Mouse (Mus musculus): ENCODE data around the gene Uck2. TPM values are rescaled to one million over a fixed set of nuclear protein-coding genes. Genes with fewer than 3 reads are reported as not detected.

The Uck2 gene
- total RNA-seq, 2 experiments from 2014 or later: 57.8 to 76.8 TPM

DNA sequence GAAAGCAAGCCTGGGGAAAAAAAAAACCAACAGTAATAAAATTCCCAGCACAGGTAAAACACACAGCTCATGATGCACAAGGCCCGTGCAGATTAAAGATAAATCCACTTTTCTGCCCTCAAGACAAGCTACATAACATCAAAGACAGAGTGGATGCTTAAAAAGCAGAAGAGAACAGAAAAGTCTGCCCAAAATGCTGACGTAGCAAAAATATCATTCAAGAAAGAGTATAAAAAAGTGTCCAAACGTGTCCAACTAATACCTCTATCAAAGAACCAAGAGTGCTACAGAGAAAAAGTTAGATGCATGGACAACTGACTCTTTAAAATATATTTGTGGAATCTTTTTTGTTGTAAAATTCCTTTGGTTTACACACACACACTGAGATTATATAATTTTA, 69.7 kb downstream of the Uck2 start:
- no peak for DNase-seq (ENCODE audit: low spot score in 2 of 2)

DNA sequence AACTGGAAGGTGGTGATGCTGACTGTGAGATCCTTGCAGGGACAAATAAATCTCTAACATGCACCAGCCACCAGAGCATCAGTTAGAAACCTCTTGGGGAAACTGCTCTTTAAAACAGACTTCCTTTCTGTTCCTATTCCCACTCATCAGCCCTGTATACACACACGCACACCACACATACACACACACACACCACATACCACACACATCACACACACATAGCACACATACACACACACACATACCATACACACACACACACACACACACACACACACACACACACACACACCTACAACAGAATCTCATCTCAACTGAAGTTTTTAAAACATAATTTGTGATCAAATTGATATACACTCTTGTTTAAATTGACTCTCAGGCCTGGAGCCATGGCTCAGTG, 72.4 kb downstream of the Uck2 start:
- no peak for DNase-seq (ENCODE audit: low spot score in 2 of 2)

DNA sequence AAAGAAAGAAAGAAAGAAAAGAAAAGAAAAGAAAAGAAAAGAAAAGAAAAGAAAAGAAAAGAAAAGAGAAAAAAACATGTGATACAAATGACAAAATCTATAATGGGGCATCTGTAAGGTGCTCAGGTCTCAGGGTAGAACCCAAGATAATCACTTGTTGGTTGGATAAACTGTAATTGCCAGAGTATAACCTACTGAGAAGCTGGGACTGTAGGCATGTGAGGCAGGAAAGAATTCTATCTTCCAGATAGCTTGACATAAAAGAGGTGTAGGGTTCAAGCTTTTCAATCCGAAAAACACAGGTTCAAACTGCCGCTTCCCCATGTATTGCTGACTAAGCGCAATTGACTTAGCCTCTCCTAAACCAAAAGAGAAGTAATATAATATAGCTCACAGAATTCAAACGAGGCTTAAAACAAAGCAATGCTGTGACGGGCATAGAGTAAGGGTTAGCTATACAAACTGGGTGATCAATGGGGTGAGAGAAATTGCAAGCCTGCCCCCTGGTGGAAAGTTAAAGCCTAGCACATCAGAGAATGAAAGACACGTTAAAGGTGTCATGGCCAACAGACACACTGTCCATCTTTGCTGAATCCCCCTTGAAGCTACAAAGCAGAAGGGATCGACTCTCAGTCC, 73.0 kb downstream of the Uck2 start:
- DNase-seq (ENCODE audit: low spot score in 2 of 2): peak; percentile 52 to 67

DNA sequence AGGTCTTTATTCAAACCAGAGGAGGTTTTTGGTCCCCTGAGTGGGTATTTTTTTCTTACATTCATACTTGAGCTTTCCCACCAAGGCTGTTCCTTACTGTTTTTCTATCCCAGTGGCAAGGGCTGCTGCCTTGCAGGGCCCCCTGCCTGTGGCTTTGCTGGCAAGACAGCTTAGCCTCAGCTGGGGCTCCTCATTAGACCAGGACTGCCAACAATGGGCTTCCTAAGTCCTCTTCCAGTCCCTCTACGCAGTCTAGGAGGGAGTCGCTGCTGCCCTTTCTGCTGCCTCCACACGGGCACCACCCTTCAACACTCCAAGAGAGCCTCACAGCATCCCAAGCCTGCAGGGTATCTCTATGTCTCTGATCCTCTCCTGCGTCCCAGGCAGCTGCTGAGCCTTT, 76.3 kb downstream of the Uck2 start:
- no peak for DNase-seq (ENCODE audit: low spot score in 2 of 2)

DNA sequence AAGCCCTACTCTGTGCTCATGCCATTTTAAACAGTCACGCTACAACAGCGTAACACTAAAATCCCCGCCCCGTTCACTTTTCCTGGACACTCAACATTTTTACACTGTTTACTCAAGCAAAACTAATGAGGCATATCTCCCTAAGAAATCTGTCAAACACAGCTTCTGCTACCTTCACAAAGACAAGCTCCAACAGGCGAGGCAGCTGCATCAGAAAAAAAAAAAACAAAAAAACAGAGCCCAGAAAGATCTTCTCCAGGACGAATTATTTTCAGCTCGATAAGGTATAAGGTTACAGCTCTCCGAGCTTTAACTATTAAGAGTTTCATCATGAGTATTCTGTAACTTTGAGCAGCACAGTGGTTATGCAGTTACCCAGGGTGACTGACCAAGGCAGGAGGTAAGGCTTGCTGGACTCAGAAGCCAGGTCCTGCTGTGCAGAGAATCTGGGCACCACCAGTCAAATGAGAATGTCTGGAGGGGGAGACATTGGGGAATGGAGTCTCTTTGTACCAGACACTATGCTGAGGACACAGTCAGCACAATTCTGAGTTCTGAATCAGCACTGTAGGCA, 79.9 kb downstream of the Uck2 start:
- no peak for DNase-seq (ENCODE audit: low spot score in 2 of 2)

DNA sequence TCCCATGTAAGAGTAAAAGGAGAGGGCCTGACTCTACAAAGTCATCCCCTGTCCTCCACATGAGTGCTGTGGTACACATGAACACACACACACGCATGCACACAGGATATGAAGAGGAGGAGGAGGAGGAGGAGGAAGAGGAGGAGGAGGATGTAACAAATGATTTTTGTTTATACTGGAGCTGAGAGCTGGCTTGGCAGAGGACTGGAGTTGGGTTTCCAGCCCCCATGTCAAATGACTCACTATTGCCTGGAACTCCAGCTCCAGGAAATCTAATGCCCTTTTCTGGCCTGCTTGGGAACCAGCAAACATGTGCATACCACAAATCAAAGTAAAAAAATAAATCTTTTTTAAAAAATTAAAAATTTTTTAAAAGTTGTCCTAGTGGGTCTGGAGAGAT, 80.7 kb downstream of the Uck2 start:
- no peak for DNase-seq (ENCODE audit: low spot score in 2 of 2)

DNA sequence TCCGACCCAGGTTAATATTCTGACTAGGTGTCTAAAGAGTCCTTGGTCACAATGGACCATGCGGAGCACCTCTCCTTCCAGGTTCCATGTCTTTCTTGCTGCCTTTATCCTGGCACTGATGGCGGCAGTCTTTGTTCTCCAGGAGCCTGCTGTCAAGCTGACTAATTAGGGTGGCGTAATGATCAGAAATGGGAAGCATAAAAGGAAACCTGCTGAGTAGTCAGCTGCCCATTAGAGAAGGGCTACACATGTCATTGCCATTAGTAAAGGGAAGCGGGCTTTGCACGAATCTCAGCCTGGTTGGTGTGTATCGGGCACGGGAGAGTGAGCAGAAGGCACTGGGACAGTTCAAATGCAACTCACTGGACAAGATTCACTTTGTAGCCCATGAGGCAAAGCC, 90.4 kb downstream of the Uck2 start:
- no peak for DNase-seq (ENCODE audit: low spot score in 2 of 2)

DNA sequence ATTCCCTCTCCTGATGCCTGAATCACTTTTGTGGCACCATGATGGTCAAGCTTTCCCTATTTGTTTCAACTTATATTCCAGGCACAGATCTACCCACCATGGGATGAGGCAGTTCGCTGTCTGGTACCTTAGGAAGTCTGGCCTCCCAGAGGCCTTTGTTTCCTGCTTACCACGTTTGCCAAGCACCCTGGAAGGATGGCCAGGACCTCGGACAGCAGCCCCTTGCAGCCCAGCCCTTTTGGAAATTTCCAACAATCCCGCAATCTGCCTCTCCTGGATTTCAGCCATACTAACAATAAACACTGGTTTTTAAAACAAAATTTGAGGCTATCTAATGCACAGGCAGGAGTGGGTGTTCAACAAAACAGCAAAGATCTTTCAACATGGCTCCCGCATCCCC, 97.3 kb downstream of the Uck2 start:
- no peak for DNase-seq (ENCODE audit: low spot score in 2 of 2)

DNA sequence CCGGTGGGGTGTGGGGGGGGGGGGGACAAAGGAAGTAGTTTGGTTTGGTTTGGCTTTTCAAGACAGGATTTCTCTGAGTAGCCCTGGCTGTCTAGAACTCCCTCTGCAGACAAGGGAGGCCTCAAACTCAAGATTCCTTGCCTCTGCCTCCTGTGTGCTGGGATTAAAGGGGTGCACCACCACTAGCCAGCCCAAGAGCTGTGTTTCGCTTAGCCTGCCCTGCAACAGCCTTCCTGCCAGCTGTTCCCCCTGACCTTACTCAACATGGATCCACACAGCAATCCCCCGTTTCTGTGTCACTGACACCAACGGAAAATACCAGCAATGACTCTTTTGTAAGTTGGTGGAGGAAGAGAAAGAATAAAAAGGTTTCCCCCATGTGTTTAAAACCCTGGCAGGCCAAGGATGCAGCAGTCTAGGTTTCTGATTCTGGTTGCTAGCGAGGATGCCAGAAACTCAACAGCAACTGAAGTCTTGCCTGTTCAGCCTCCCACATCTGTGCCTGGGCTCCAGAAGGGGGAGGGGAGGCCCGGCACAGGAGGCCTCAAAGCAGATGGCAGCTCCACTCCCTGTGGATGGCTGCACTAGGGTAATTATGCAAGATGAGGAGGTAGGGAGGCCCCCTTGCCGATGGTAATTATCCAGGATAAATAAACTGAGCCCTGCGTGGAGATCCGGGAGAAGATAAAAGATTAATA, 103.1 kb downstream of the Uck2 start:
- DNase-seq (ENCODE audit: low spot score in 2 of 2): no peak

Small RNA genes within 50 kb of the gene (microRNA-seq; reads per million reads assigned to microRNA genes)
- gene Mir6347 (ENCODE audit: borderline number of aligned reads in 2 of 2): 0 reads per million in 2 experiments

Other genes starting within 250 kb of the Uck2 start
- 100 to 1,000 TPM; 132 to 149 TPM for gene Tmco1, start 23.1 kb upstream of the Uck2 start, total RNA-seq (2021)
- gene Aldh9a1, start 64.7 kb upstream of the Uck2 start, total RNA-seq (2021): 10 to 100 TPM; 70.5 to 94.4 TPM
- gene Mgst3, start 108.5 kb upstream of the Uck2 start, total RNA-seq (2021): 10 to 100 TPM; 71.3 to 93.4 TPM
- gene Lrrc52, start 181.5 kb upstream of the Uck2 start, total RNA-seq (2021): 1 to 10 TPM in 1 of 2 experiments, not detected in 1; 1.2 TPM

All from adrenal gland, adult 18-20 months (tissue).